Mouse (Mus musculus): ENCODE data around the gene 0610010F05Rik.

The 0610010F05Rik gene

GRCm38 (mm10) chr11:23570130-23570529 lies 63.3 kb downstream of the 0610010F05Rik start:
- CTCF ChIA-PET, result no interaction called here

GRCm38 (mm10) chr11:23565761-23566160 lies 67.7 kb downstream of the 0610010F05Rik start:
- CTCF ChIA-PET, result no interaction called here

GRCm38 (mm10) chr11:23557039-23557630 lies 76.3 kb downstream of the 0610010F05Rik start:
- CTCF ChIA-PET, result no interaction called here

- CTCF ChIA-PET, result no interaction called here
Measured at GRCm38 (mm10) chr11:23537446-23537845, 96.0 kb downstream of the 0610010F05Rik start.

GRCm38 (mm10) chr11:23520473-23521205 lies 112.8 kb downstream of the 0610010F05Rik start, which contains the start of gene 1700093K21Rik:
1700093K21Rik (minus strand) TSS chr11:23521155.
- CTCF ChIA-PET, result no interaction called here

- CTCF ChIA-PET, result no interaction called here
Measured at GRCm38 (mm10) chr11:23518981-23519380, 114.5 kb downstream of the 0610010F05Rik start.

GRCm38 (mm10) chr11:23515315-23515714 lies 118.1 kb downstream of the 0610010F05Rik start:
- CTCF ChIA-PET, result no interaction called here
